Mouse (Mus musculus) embryonic fibroblast, embryonic 13.5 days (primary cell): ENCODE data around the gene Sart1. TPM values are rescaled to one million over a fixed set of nuclear protein-coding genes. Genes with fewer than 3 reads are reported as not detected.
A peak's percentile ranks its signal among the peaks of the same experiment; 100 is the strongest.

Experiments
- H3K27ac ChIP-seq: 2 replicates; pipeline ENCODE4 v1.5.1; 2012; ENCODE audit warnings: low read length, control low read depth, inconsistent platforms; ENCODE audit not compliant: insufficient read depth
- H3K4me1 ChIP-seq: 2 replicates; pipeline ENCODE4 v1.6.1; 2011; ENCODE audit warnings: low read length; ENCODE audit not compliant: control insufficient read depth, insufficient read depth
- H3K4me3 ChIP-seq: 2 replicates; pipeline ENCODE4 v1.5.1; 2011; ENCODE audit warnings: mild to moderate bottlenecking, control low read depth, low read length; ENCODE audit not compliant: insufficient read depth
- CTCF ChIP-seq: IDR thresholded peaks from 2 replicates; pipeline ENCODE4 v1.5.1; 2011; ENCODE audit warnings: mild to moderate bottlenecking, control low read depth, low read length, moderate library complexity, borderline replicate concordance; ENCODE audit not compliant: insufficient read depth
- POLR2A ChIP-seq: IDR thresholded peaks from 2 replicates; pipeline ENCODE4 v1.6.1; 2011; ENCODE audit warnings: low read depth, mild to moderate bottlenecking, control low read depth, low read length, moderate library complexity
- polyA plus RNA-seq: library from polyadenylated mRNA; stranded (reverse); fragments of >200 nt; gene quantifications from 2 replicates; pipeline ENCODE4 v1.2.4, GENCODE M21; 2011; ENCODE audit warnings: low read depth; ENCODE audit not compliant: missing spikeins, insufficient read length

The Sart1 gene
- polyA plus RNA-seq, result 34.7 and 35.3 TPM in 2 replicates

DNA sequence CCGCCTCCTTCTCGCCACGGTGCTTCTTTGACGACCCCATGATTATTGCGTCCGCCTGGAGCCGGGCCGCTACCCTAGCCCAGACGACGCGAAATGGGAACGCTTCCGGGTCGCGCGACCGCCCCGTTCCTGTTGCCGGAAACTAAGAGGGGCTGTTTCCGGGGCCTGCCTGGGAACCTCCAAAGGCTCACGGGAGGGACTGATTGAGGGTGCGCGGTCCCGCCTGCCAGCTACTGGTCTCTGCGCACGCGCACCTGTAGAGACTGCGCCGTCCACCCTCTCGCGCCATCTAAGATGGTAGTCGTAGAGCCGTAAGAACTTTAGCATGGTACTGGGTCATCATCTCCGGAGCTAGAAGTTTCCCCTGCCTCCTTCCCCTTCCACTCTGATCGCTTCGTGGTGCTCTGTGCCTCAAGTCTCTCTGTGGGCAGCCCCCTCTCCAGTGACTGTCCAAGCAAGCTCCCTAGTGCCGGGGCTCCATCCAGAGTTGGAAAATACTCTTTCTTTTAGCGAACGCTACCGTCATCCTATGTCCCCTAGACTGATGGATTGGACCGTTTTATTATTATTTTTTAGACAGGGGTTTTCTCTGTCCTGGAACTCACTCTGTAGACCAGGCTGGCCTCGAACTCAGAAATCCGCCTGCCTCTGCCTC, at the start of gene Sart1:
TSS of gene Sart1 (minus strand) at position 116 of the 655 bp plus-strand sequence.
- H3K4me1 ChIP-seq, result no peaks in the 10 kb centered on the region
- no peak for TF ChIP-seq CTCF
- TF ChIP-seq POLR2A, result peak; percentile 98
- H3K4me3 ChIP-seq, result peak within 1 kb of the TSS; percentile 82
- peak within 1 kb of the TSS; percentile 53 for H3K27ac ChIP-seq

DNA sequence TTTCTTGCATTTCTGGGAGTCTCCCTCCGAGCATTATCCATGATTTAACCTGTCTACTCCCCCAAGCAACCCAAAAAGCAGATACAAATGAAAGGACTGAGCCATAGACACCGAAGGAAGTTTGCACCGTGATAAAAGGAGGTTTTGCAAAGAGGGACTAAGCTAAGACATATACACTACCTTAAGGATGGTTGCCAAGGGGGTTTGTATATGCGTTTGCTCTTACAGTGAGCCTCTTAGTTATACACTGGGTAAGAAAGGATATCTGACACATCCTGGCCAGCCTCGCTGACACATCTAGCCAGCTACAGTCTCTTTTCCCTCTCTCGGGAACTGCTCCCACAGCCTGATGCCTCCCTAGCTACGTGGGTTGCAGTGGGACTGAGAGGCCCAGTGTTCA, 45.4 kb upstream of the Sart1 start:
- TF ChIP-seq POLR2A (no peak; the same call in 1 of the 2 replicates), CTCF (no peak)
- peak overlapping the region; percentile 83 for H3K27ac ChIP-seq
- no peak overlapping the region for H3K4me3 ChIP-seq
- H3K4me1 ChIP-seq, result peaks cover 46% of the 10 kb centered on the region

DNA sequence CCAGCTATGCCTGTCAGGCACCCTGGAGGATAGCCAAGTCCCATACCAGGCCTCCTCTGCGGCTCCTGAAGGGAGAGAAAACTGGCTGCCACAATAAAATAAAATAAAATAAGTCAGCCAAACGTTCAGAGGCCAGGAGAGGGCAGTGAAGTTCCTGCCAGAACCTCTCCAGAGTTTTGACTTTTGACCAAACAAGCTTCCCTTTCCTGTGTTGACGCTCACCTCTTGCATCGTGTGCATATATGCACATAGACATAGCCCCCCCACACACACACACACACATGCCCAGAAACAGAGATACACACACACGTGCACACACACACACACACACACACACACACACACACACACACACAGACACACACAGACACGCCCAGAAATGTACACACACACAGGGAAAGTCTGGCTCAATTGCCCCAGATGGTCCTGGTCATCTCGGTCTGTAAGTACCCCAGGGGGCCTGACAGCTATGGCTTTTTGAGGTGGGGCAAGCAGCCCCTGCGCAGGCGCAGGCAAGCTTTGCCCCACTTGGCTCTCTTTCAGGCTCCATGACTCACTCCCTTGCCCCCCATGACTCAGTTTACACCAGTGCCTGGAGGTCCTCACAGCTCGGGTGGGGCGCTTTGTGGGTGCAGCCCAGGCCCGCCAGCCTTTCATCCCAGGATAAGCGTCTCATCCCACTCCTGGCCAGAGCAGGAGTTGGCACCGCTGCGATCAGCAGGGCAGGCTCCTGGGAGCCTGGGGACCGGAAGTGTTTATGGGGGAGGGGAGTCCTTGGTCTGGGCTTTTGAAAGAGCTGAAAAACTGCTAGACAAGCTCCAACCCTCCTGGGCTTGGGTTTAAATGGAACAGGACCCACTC, 44.7 kb upstream of the Sart1 start:
- TF ChIP-seq POLR2A, result peak; percentile 36; the same call in 1 of the 2 replicates
- TF ChIP-seq CTCF, result no peak
- H3K4me3 ChIP-seq, result no peak overlapping the region
- H3K4me1 ChIP-seq, result peaks cover 47% of the 10 kb centered on the region
- peak overlapping the region; percentile 83 for H3K27ac ChIP-seq

DNA sequence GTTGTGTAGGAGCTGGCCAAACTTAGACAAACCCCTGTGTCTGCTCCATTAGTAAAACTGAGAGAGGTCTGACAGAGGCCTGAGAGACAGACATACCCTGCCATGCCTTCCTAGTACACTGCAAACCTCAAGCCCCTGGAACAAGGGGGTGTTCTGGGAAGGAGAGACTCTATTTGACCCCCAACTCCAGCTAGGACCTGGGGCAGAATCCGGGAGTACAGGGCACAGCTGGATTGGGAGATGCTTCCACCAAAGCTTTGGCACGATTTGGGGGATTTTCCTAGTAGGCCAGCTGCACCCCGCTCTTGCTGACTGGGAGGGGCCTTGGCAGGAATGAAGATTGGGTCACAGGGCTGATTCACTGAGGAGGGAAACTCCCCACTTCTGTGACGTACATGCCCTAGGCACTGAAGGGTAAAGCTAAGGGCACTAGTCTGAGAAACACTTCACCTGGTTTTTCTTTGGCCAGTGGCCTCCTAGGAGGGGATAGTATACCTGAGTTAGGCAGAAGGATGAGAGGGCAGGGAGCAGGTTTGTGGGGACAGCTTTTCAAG, 43.5 kb upstream of the Sart1 start:
- peak overlapping the region; percentile 37 for H3K27ac ChIP-seq
- H3K4me1 ChIP-seq, result peaks cover 49% of the 10 kb centered on the region
- TF ChIP-seq CTCF (no peak), POLR2A (no peak)
- no peak overlapping the region for H3K4me3 ChIP-seq

DNA sequence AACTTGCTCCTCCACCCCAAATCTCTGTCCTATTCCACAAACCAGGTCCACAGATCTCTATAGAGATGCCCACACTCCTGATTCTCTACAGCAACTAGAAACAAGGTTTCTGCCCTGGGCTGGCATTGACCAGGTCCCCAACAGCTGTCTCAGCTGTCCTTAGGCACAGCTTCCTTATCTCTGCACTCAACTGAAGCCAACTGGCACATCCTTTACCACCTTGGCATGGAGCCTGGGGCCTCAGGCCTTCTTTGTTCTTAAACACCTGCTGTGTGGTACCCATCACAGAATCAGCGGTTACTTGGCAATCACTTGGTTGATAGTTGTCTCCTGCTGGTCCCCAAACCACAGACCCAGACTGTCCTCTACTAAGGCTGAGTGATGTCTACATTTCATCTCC, 41.9 kb upstream of the Sart1 start:
- peak overlapping the region; percentile 76 for H3K27ac ChIP-seq
- TF ChIP-seq POLR2A, result no peak
- TF ChIP-seq CTCF, result no peak
- peaks cover 49% of the 10 kb centered on the region for H3K4me1 ChIP-seq
- no peak overlapping the region for H3K4me3 ChIP-seq

DNA sequence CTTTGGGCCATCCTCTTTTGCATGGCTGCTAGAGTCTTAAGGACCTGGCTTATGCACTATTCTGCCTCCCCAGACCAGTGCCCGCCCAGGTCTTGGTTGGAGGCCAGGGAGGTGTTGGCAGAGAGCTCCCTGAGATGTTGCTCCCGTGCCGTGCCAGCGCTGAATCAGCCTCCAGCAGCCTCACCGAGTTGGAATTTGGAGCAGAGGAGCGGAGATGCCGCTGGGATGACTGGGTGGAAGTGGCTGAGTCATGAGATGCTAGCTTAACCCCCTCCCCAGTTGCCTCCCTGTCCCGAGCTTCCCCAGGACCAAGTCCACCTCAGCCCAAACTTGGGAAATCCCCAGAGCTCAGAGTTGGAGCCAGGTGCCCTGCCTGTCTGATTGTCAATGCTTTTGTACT, 41.3 kb upstream of the Sart1 start:
- Histone ChIP-seq H3K27ac (peak overlapping the region; percentile 88), H3K4me3 (no peak overlapping the region), H3K4me1 (peaks cover 49% of the 10 kb centered on the region)

DNA sequence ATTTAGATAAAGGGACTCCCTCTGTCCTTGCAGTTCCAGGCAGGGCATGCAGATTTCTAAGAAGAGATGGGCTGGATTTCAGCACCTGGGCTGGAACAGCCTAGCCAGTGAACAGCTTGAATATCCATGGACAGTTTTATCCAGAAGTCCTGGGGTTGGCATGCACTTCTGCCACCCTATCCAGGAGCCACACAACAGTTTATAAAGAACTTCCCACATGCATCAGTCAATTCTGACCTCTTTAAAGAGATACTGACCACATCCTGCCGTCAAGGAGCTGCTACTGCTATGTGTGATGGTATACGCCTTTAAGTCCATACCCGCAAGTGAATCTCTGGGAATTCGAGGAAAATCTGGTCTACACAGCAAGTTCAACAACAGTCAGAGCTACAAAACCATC, 40.7 kb upstream of the Sart1 start:
- TF ChIP-seq CTCF, result no peak
- TF ChIP-seq POLR2A, result no peak
- no peak overlapping the region for H3K4me3 ChIP-seq
- H3K27ac ChIP-seq, result peak overlapping the region; percentile 88
- peaks cover 45% of the 10 kb centered on the region for H3K4me1 ChIP-seq

More for the DNA sequence above, 41.3 kb upstream of the Sart1 start:
- TF ChIP-seq POLR2A (no peak), CTCF (no peak)

DNA sequence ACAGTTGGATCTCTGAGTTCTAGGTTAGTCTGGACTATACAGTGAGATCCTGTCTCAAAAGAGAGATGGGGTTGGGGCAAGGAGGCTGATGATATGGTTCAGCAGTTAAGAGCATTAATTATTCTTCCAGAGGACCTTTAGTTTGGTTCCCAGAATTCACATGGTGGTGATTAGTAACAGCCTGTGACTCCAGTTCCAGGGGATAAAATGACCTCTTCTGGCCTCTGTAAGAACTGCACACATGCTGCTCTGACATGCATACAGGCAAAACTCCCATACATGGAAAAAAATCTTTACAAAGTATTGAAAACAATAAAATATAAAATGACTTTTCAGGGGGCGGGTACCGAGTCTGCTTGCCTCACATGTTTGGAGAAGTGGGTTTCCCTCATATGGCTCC, 39.6 kb upstream of the Sart1 start:
- Histone ChIP-seq H3K27ac (peak overlapping the region; percentile 51; the same call in 1 of the 2 replicates), H3K4me1 (peaks cover 33% of the 10 kb centered on the region), H3K4me3 (no peak overlapping the region)
- TF ChIP-seq POLR2A, result no peak
- no peak for TF ChIP-seq CTCF

DNA sequence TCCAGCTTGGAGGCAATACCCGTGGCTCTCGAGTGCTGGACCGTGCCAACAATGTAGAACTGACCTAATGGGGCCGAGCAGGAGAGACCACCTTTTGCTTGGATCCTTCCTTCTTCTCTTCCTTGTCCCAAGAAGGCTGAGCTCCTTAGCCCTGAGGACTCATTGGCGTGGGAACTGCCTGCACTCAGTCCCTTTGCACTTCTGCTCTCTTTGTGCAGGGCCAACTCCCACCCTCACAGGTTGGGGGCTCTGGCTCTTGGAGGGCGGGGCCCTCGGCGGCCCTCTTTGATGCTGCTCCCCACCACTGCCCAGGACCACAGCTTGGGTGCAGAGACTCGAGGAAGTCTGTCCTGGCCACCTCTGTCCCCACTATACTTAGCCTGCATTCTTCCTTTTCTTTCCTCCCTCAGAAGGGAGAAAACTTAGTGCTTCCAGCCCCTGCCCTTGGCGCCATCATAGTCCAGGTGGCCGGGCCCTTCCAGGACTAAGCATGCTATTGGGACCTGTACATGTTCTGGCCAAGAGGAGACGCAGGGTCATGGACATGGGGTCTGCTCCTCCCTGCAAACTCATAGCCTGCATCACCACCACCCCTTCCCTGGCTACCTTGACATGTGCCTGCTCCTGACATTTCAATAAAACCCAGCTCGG, 38.3 kb upstream of the Sart1 start:
- no peak overlapping the region for H3K4me3 ChIP-seq
- H3K4me1 ChIP-seq, result peaks cover 24% of the 10 kb centered on the region
- H3K27ac ChIP-seq, result no peak overlapping the region
- TF ChIP-seq POLR2A (no peak), CTCF (no peak)
